17 mouse cellular contexts compared by ENCODE assay signal in genomic region chr17:29500243-29500740, GRCm38 (mm10). TPM values are rescaled to one million over a fixed set of nuclear protein-coding genes. Genes with fewer than 3 reads are reported as not detected.
DNase-seq lines count a peak whose midpoint lies in the region; ATAC-seq lines count a peak whose summit lies in the region.
"Had no signal": no experiment of that assay in that cellular context is flagged by ENCODE, and none has a peak within 500 bp of the region (broad histone marks: within the 10 kb centered on the region; RNA-seq: fewer than 3 reads in every experiment).

No protein-coding gene starts in this region.

- H3K27ac ChIP-seq in hindbrain, embryonic 10.5 days = peak overlapping the region; percentile 41; the same call in 1 of the 2 replicates
- H3K27ac ChIP-seq in hindbrain, embryonic 12.5 days = no peak overlapping the region
- H3K27ac ChIP-seq in embryonic facial prominence, embryonic 15.5 days (replicated peaks) = no peak overlapping the region
- H3K27ac ChIP-seq in liver, embryonic 16.5 days (ENCODE audit: low read length) = peak overlapping the region; percentile 90
- H3K27ac ChIP-seq: lung, embryonic 15.5 days had no signal

- peak; percentile 41 for DNase-seq in CD4-positive, CD25-positive, alpha-beta regulatory T cell, adult 2 months (ENCODE audit: low read depth, low spot score)
- DNase-seq in hindbrain, embryonic 10.5 days (ENCODE audit: low spot score) = no peak
- DNase-seq in adipocyte (ENCODE audit: low spot score) = no peak
- no peak for DNase-seq in layer of hippocampus, adult 9-10 months (ENCODE audit: low spot score)
- DNase-seq: adrenal gland, postnatal 10 days; cerebellum, adult 9-10 months; heart, postnatal 36 days; kidney, adult 8-10 months; kidney, postnatal 4 days; retina, postnatal 1 day; thymus, postnatal 25 days had no signal

- no peak for ATAC-seq in CD4-positive, CD25-positive, alpha-beta regulatory T cell, adult 4 months
- no peak for ATAC-seq in hindbrain, embryonic 12.5 days (ENCODE audit: low FRiP score)
- 0 out of 2 replicates have a peak, but pooled peaks have one; percentile 11 for ATAC-seq in embryonic facial prominence, embryonic 15.5 days (ENCODE audit: insufficient number of reproducible peaks, low FRiP score, low TSS enrichment, low read depth)
- ATAC-seq in liver, embryonic 16.5 days (ENCODE audit: low read depth) = peak; percentile 10; the same call in 1 of the 2 replicates

- H3K36me3 ChIP-seq in hindbrain, embryonic 10.5 days = peaks cover 12% of the 10 kb centered on the region; the same call in 1 of the 2 replicates
- H3K36me3 ChIP-seq in hindbrain, embryonic 12.5 days = peaks cover 2% of the 10 kb centered on the region; the same call in 1 of the 2 replicates
- no peaks in the 10 kb centered on the region for H3K36me3 ChIP-seq in embryonic facial prominence, embryonic 15.5 days
- peaks cover 4% of the 10 kb centered on the region for H3K36me3 ChIP-seq in liver, embryonic 16.5 days (ENCODE audit: control insufficient read depth, insufficient read depth)
- H3K36me3 ChIP-seq: lung, embryonic 15.5 days had no signal

- H3K27me3 ChIP-seq in hindbrain, embryonic 10.5 days (ENCODE audit: insufficient read depth, poor library complexity, severe bottlenecking) = peaks cover 14% of the 10 kb centered on the region
- peaks cover 6% of the 10 kb centered on the region; the same call in 1 of the 2 replicates for H3K27me3 ChIP-seq in hindbrain, embryonic 12.5 days
- no peaks in the 10 kb centered on the region for H3K27me3 ChIP-seq in embryonic facial prominence, embryonic 15.5 days
- no peaks in the 10 kb centered on the region for H3K27me3 ChIP-seq in liver, embryonic 16.5 days (ENCODE audit: control insufficient read depth, insufficient read depth, low read depth, low read length)
- H3K27me3 ChIP-seq: lung, embryonic 15.5 days had no signal

- no peak overlapping the region for H3K4me3 ChIP-seq in hindbrain, embryonic 10.5 days
- no peak overlapping the region for H3K4me3 ChIP-seq in hindbrain, embryonic 12.5 days
- H3K4me3 ChIP-seq in embryonic facial prominence, embryonic 15.5 days (replicated peaks) = no peak overlapping the region
- peak overlapping the region; percentile 7; the same call in 1 of the 2 replicates for H3K4me3 ChIP-seq in liver, embryonic 16.5 days (ENCODE audit: low read depth, low read length)
- H3K4me3 ChIP-seq: lung, embryonic 15.5 days had no signal

- no peak overlapping the region for H3K4me2 ChIP-seq in hindbrain, embryonic 12.5 days (replicated peaks)
- no peak overlapping the region for H3K4me2 ChIP-seq in embryonic facial prominence, embryonic 15.5 days (replicated peaks)
- peak overlapping the region; percentile 45 for H3K4me2 ChIP-seq in liver, embryonic 16.5 days (ENCODE audit: low read depth, low read length)
- H3K4me2 ChIP-seq: lung, embryonic 15.5 days had no signal

- peaks cover 16% of the 10 kb centered on the region for H3K4me1 ChIP-seq in hindbrain, embryonic 10.5 days (replicated peaks)
- H3K4me1 ChIP-seq in hindbrain, embryonic 12.5 days = no peaks in the 10 kb centered on the region
- peaks cover 12% of the 10 kb centered on the region; the same call in 1 of the 2 replicates for H3K4me1 ChIP-seq in embryonic facial prominence, embryonic 15.5 days
- H3K4me1 ChIP-seq in liver, embryonic 16.5 days (ENCODE audit: control insufficient read depth, low read depth, low read length) = peaks cover 74% of the 10 kb centered on the region

- no peak overlapping the region for H3K9ac ChIP-seq in hindbrain, embryonic 12.5 days
- H3K9ac ChIP-seq in embryonic facial prominence, embryonic 15.5 days = no peak overlapping the region
- peak overlapping the region; percentile 64 for H3K9ac ChIP-seq in liver, embryonic 16.5 days (ENCODE audit: low read depth, low read length)
- H3K9ac ChIP-seq: lung, embryonic 15.5 days had no signal

- no peaks in the 10 kb centered on the region for H3K9me3 ChIP-seq in hindbrain, embryonic 10.5 days
- no peaks in the 10 kb centered on the region for H3K9me3 ChIP-seq in hindbrain, embryonic 12.5 days (replicated peaks)
- 0 out of 2 replicates have a peak, but pooled peaks cover under 1% of the 10 kb centered on the region for H3K9me3 ChIP-seq in embryonic facial prominence, embryonic 15.5 days (replicated peaks)
- H3K9me3 ChIP-seq in liver, embryonic 16.5 days (replicated peaks; ENCODE audit: control insufficient read depth, low read length) = 0 out of 2 replicates have a peak, but pooled peaks cover 2% of the 10 kb centered on the region
- H3K9me3 ChIP-seq: lung, embryonic 15.5 days had no signal

- WGBS in hindbrain, embryonic 10.5 days = 83% methylated on average over 7 of the region's 7 CpGs
- WGBS in hindbrain, embryonic 12.5 days = 76% methylated on average over 7 of the region's 7 CpGs
- WGBS in embryonic facial prominence, embryonic 15.5 days = 64% methylated on average over 7 of the region's 7 CpGs
- WGBS in liver, embryonic 16.5 days (ENCODE audit: insufficient replicate concordance) = 28% methylated on average over 7 of the region's 7 CpGs

RNA-seq across cellular contexts. Expression of gene Pim1, which starts 9.7 kb away (rescaled TPM):
- 100 to 1,000 TPM; 484 to 510 TPM for polyA plus RNA-seq in CD4-positive, CD25-positive, alpha-beta regulatory T cell, adult 4 months (2017; shearing (Covaris generic))
- polyA plus RNA-seq in hindbrain, embryonic 10.5 days (2016; fragmentation: Nextera tagmentation; extraction: Ambion mirVana) = 25.0 and 30.5 TPM in 2 replicates
- 17.8 and 19.2 TPM in 2 replicates for polyA plus RNA-seq in hindbrain, embryonic 12.5 days (2016; fragmentation: Nextera tagmentation; extraction: Ambion mirVana)
- polyA plus RNA-seq in embryonic facial prominence, embryonic 15.5 days (2015; fragmentation: Nextera tagmentation; extraction: Ambion mirVana) = 17.8 and 20.0 TPM in 2 replicates
- polyA plus RNA-seq in liver, embryonic 16.5 days (2015; fragmentation: Nextera tagmentation; extraction: Ambion mirVana) = 74.7 and 80.0 TPM in 2 replicates

RNA-seq across cellular contexts. Expression of gene Gm17657, which starts 49.1 kb away (rescaled TPM):
- polyA plus RNA-seq in CD4-positive, CD25-positive, alpha-beta regulatory T cell, adult 4 months (2017; shearing (Covaris generic)) = not detected
- not detected in 2 replicates for polyA plus RNA-seq in hindbrain, embryonic 10.5 days (2016; fragmentation: Nextera tagmentation; extraction: Ambion mirVana)
- polyA plus RNA-seq in hindbrain, embryonic 12.5 days (2016; fragmentation: Nextera tagmentation; extraction: Ambion mirVana) = not detected in 2 replicates
- not detected in 2 replicates for polyA plus RNA-seq in embryonic facial prominence, embryonic 15.5 days (2015; fragmentation: Nextera tagmentation; extraction: Ambion mirVana)
- polyA plus RNA-seq in liver, embryonic 16.5 days (2015; fragmentation: Nextera tagmentation; extraction: Ambion mirVana) = not detected in 2 replicates
- polyA plus RNA-seq: lung, embryonic 15.5 days; stomach, embryonic 16.5 days had no signal

RNA-seq across cellular contexts. Expression of gene Tbc1d22b, which starts 49.3 kb away (rescaled TPM):
- polyA plus RNA-seq in CD4-positive, CD25-positive, alpha-beta regulatory T cell, adult 4 months (2017; shearing (Covaris generic)) = 10 to 100 TPM in 1 of 2 experiments, 1 to 10 TPM in 1; 9.5 to 11.2 TPM
- 20.5 and 21.3 TPM in 2 replicates for polyA plus RNA-seq in hindbrain, embryonic 10.5 days (2016; fragmentation: Nextera tagmentation; extraction: Ambion mirVana)
- polyA plus RNA-seq in hindbrain, embryonic 12.5 days (2016; fragmentation: Nextera tagmentation; extraction: Ambion mirVana) = 24.6 and 26.4 TPM in 2 replicates
- polyA plus RNA-seq in embryonic facial prominence, embryonic 15.5 days (2015; fragmentation: Nextera tagmentation; extraction: Ambion mirVana) = 14.4 and 16.7 TPM in 2 replicates
- 2.7 TPM in 2 replicates for polyA plus RNA-seq in liver, embryonic 16.5 days (2015; fragmentation: Nextera tagmentation; extraction: Ambion mirVana)

RNA-seq across cellular contexts. Expression of gene Tmem217, which starts 51.9 kb away (rescaled TPM):
- under 1 TPM in 1 of 2 experiments, not detected in 1; 0.62 TPM for polyA plus RNA-seq in CD4-positive, CD25-positive, alpha-beta regulatory T cell, adult 4 months (2017; shearing (Covaris generic))
- 1.3 and 2.5 TPM in 2 replicates for polyA plus RNA-seq in hindbrain, embryonic 10.5 days (2016; fragmentation: Nextera tagmentation; extraction: Ambion mirVana)
- polyA plus RNA-seq in hindbrain, embryonic 12.5 days (2016; fragmentation: Nextera tagmentation; extraction: Ambion mirVana) = 1.8 and 2.4 TPM in 2 replicates
- 0.95 and 1.6 TPM in 2 replicates for polyA plus RNA-seq in embryonic facial prominence, embryonic 15.5 days (2015; fragmentation: Nextera tagmentation; extraction: Ambion mirVana)
- polyA plus RNA-seq in liver, embryonic 16.5 days (2015; fragmentation: Nextera tagmentation; extraction: Ambion mirVana) = 0.22 TPM in 1 of 2 replicates, not detected in the other

Comparison
In these comparisons a context has a peak if more than half of its experiments do, and no peak if none do; other contexts are left out.
1. H3K27ac ChIP-seq: peak in hindbrain, embryonic 10.5 days (single experiment) and liver, embryonic 16.5 days (single experiment); none in hindbrain, embryonic 12.5 days (single experiment) and embryonic facial prominence, embryonic 15.5 days (single experiment).
2. ATAC-seq: peak in embryonic facial prominence, embryonic 15.5 days (single experiment) and liver, embryonic 16.5 days (single experiment); none in CD4-positive, CD25-positive, alpha-beta regulatory T cell, adult 4 months (single experiment) and hindbrain, embryonic 12.5 days (single experiment).